Comparison of ENCODE assay signal across 10 mouse cellular contexts in the genomic region with DNA sequence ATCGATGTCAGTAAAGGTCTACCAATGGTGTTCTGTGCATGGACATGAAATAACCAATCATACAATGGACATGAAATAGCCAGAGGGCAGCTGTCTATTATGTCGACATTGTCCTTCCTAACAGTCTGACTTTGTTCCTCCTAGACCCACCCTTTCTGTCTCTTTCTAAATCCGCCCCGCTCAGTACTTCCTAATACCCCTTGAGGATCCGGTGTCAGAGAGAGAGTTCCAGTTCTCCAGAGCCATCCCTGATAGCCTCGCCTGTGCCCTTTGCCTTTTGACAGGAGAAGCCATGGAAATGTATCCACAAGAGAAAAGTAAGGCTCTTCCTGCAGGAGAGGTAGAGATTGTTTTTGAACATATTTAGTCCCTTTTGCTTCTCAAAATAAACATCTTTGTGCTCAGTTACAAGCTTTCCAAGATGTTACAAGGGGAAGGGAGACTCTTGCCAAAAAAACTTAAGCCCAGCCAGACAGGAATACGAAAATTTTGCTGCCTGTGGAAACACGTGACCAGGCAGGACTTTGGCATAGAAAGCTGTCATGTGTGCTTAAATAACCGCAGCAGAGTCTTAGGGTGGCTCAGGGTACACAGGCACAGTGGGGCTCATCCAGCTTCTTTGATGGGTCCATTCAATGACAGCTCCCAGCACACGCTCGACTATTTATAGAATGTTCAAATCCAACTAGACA.
A peak's percentile ranks its signal among the peaks of the same experiment; 100 is the strongest.
DNase-seq lines count a peak whose midpoint lies in the region.
"Had no signal": no experiment of that assay in that cellular context is flagged by ENCODE, and none has a peak within 500 bp of the region (broad histone marks: within the 10 kb centered on the region; RNA-seq: fewer than 3 reads in every experiment).

No protein-coding gene starts in this region.

- DNase-seq in gastrocnemius, postnatal 25 days: peak; percentile 19
- DNase-seq in gastrocnemius, postnatal 10 days: no peak
- DNase-seq in right cerebral cortex, postnatal 10 days (ENCODE audit: low spot score in 2 of 2): peak; percentile 39 to 64
- DNase-seq in right cerebral cortex, postnatal 14 days: no peak
- peak; percentile 59 for DNase-seq in kidney, adult 9 months
- no peak for DNase-seq in thymus, adult 18-20 months
- no peak for DNase-seq in embryo, embryonic 10.5 days (ENCODE audit: low spot score)
- DNase-seq in ovary, postnatal 14 days (ENCODE audit: low spot score): no peak
- DNase-seq: cerebellum, adult 11 months; liver had no signal

Comparison
In these comparisons a context has a peak if more than half of its experiments do, and no peak if none do; other contexts are left out.
1. DNase-seq: peak in gastrocnemius, postnatal 25 days (single experiment), right cerebral cortex, postnatal 10 days (2 of 2) and kidney, adult 9 months (single experiment); none in gastrocnemius, postnatal 10 days (single experiment), right cerebral cortex, postnatal 14 days (single experiment), thymus, adult 18-20 months (0 of 2), embryo, embryonic 10.5 days (single experiment) and ovary, postnatal 14 days (single experiment).